Mouse (Mus musculus): ENCODE data around the gene Syne1.

The Syne1 gene

GRCm38 (mm10) chr10:5205570-5205969, 345.7 kb downstream of the Syne1 start:
- DNase-seq (ENCODE audit: low spot score in 2 of 2): no peak

GRCm38 (mm10) chr10:5203837-5204236, 347.4 kb downstream of the Syne1 start:
- no peak for DNase-seq (ENCODE audit: low spot score in 2 of 2)

GRCm38 (mm10) chr10:5197356-5197755, 353.9 kb downstream of the Syne1 start:
- DNase-seq (ENCODE audit: low spot score in 2 of 2): no peak

- DNase-seq (ENCODE audit: low spot score in 2 of 2): no peak
Observed at GRCm38 (mm10) chr10:5196267-5196666, 355.0 kb downstream of the Syne1 start.

GRCm38 (mm10) chr10:5195288-5195687, 356.0 kb downstream of the Syne1 start:
- no peak for DNase-seq (ENCODE audit: low spot score in 2 of 2)

- peak; percentile 69 to 72 for DNase-seq (ENCODE audit: low spot score in 2 of 2)
Observed at GRCm38 (mm10) chr10:5194671-5195234, 356.5 kb downstream of the Syne1 start.

- no peak for DNase-seq (ENCODE audit: low spot score in 2 of 2)
Observed at GRCm38 (mm10) chr10:5194081-5194670, 357.1 kb downstream of the Syne1 start.

- no peak for DNase-seq (ENCODE audit: low spot score in 2 of 2)
Observed at GRCm38 (mm10) chr10:5192861-5193490, 358.3 kb downstream of the Syne1 start.

- DNase-seq (ENCODE audit: low spot score in 2 of 2): no peak
Observed at GRCm38 (mm10) chr10:5190756-5191155, 360.5 kb downstream of the Syne1 start.

GRCm38 (mm10) chr10:5188890-5189289, 362.4 kb downstream of the Syne1 start:
- no peak for DNase-seq (ENCODE audit: low spot score in 2 of 2)

- DNase-seq (ENCODE audit: low spot score in 2 of 2): no peak
Observed at GRCm38 (mm10) chr10:5185156-5186083, 365.9 kb downstream of the Syne1 start.

GRCm38 (mm10) chr10:5181771-5182176, 369.5 kb downstream of the Syne1 start:
- no peak for DNase-seq (ENCODE audit: low spot score in 2 of 2)

- DNase-seq (ENCODE audit: low spot score in 2 of 2): no peak
Observed at GRCm38 (mm10) chr10:5179891-5180290, 371.4 kb downstream of the Syne1 start.

GRCm38 (mm10) chr10:5177446-5178015, 373.8 kb downstream of the Syne1 start:
- no peak for DNase-seq (ENCODE audit: low spot score in 2 of 2)

GRCm38 (mm10) chr10:5176371-5176770, 374.9 kb downstream of the Syne1 start:
- no peak for DNase-seq (ENCODE audit: low spot score in 2 of 2)

- no peak for DNase-seq (ENCODE audit: low spot score in 2 of 2)
Observed at GRCm38 (mm10) chr10:5170425-5170824, 380.9 kb downstream of the Syne1 start.

- no peak for DNase-seq (ENCODE audit: low spot score in 2 of 2)
Observed at GRCm38 (mm10) chr10:5167481-5167880, 383.8 kb downstream of the Syne1 start.

GRCm38 (mm10) chr10:5165439-5165838, 385.8 kb downstream of the Syne1 start:
- no peak for DNase-seq (ENCODE audit: low spot score in 2 of 2)

- peak; percentile 81 to 91 for DNase-seq (ENCODE audit: low spot score in 2 of 2)
Observed at GRCm38 (mm10) chr10:5163770-5164169, 387.5 kb downstream of the Syne1 start.

- no peak for DNase-seq (ENCODE audit: low spot score in 2 of 2)
Observed at GRCm38 (mm10) chr10:5163286-5163685, 388.0 kb downstream of the Syne1 start.

- peak; percentile 66 to 69 for DNase-seq (ENCODE audit: low spot score in 2 of 2)
Observed at GRCm38 (mm10) chr10:5161394-5161872, 389.8 kb downstream of the Syne1 start.

- no peak for DNase-seq (ENCODE audit: low spot score in 2 of 2)
Observed at GRCm38 (mm10) chr10:5159679-5160078, 391.6 kb downstream of the Syne1 start.

Measured in natural killer cell, adult 2 months (primary cell).